Mouse (Mus musculus): ENCODE results near the gene Actr8. TPM values are rescaled to one million over a fixed set of nuclear protein-coding genes. Genes with fewer than 3 reads are reported as not detected.

Actr8 gene
- total RNA-seq, 2 experiments from 2014 or later, result 40.1 to 46.9 TPM

DNA sequence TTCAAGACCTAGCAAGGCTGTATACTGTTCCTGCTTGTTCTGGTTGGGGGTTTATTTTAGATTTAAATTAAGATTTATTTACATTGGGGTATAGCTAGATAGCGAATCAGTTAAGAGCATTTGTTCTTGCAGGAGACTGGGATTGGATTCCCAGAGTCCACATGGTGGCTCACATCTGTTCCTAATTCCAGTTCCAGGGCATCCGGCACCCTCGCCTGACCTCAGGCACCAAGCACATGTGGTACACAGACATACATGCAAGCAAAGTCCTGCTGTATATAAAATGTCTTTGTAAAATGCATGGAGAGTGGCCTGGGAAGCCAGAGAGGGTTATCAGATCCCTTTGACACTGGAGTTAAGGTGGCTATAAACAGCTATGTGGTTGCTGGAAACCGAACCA lies 16.8 kb downstream of the Actr8 start:
- DNase-seq (ENCODE audit: low spot score in 2 of 2), result no peak

- DNase-seq (ENCODE audit: low spot score in 2 of 2), result no peak
Measured at GRCm38 (mm10) chr14:29996000-29996751, 18.0 kb downstream of the Actr8 start.

GRCm38 (mm10) chr14:29997345-29997744 lies 19.2 kb downstream of the Actr8 start:
- DNase-seq (ENCODE audit: low spot score in 2 of 2), result no peak

- DNase-seq (ENCODE audit: low spot score in 2 of 2), result no peak
Measured at GRCm38 (mm10) chr14:29998747-29999474, 20.8 kb downstream of the Actr8 start.

DNA sequence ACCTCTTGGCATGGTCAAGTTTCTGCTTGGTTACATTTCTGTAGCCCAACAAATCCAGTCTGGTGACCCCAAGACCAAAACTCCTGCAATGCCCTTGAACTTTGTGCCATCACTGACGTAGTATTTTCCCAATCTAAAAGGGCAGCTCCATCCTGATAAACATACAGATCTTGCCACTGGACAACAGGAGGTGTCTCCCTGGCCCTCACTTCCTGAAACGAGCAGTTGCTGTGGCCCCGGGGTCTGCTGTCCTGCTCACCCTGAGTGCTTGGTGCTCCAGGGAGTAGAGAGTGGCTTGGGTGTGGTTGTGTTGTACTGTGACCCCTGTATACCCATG lies 21.3 kb downstream of the Actr8 start:
- DNase-seq (ENCODE audit: low spot score in 2 of 2), result no peak

GRCm38 (mm10) chr14:30008733-30009575 lies 30.8 kb downstream of the Actr8 start, which contains the start of the genes Il17rb and Chdh:
Gene Il17rb (minus strand): TSS chr14:30008896.
Gene Chdh (plus strand): TSS chr14:30009023.
- DNase-seq (ENCODE audit: low spot score in 2 of 2), result peak; percentile 43 to 57

GRCm38 (mm10) chr14:30009864-30010560 lies 31.9 kb downstream of the Actr8 start:
- peak; percentile 42 to 63 for DNase-seq (ENCODE audit: low spot score in 2 of 2)

DNA sequence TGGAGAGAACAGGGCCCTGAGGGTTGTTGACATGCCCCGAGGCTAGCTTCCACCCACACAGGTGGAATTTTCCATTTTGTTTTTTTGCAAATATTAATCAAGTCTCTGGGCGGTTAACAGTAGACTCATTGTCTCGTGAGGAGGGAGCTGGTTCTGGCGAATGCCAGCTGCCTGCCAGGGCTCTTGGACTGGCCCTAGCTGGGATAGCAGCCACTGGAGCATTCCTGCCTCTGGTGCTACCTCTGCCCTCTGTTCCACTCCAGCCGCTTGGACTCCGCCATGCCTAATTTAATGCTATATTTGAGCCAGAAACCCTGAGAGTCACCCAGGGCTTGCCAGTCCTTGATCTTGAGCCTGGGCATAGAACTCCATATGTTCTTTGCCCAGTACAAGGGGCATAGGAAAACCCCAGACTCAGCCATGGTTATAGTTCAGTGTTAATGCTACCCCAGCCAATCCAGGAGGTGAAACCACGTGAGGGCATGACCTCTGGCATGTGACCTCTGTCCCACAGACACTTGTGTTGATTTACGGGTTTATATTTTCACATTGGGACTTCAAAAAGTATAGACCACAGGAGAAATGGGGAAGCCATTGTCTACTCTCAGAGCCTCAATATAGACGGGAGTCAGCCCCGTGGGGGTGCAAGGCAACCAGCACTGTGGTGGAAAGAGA lies 33.9 kb downstream of the Actr8 start:
- DNase-seq (ENCODE audit: low spot score in 2 of 2), result no peak

GRCm38 (mm10) chr14:30014487-30014886 lies 36.4 kb downstream of the Actr8 start:
- no peak for DNase-seq (ENCODE audit: low spot score in 2 of 2)

GRCm38 (mm10) chr14:30015008-30015407 lies 36.9 kb downstream of the Actr8 start:
- DNase-seq (ENCODE audit: low spot score in 2 of 2), result no peak

- no peak for DNase-seq (ENCODE audit: low spot score in 2 of 2)
Measured at GRCm38 (mm10) chr14:30016666-30017065, 38.5 kb downstream of the Actr8 start.

GRCm38 (mm10) chr14:30017794-30018462 lies 39.8 kb downstream of the Actr8 start:
- no peak for DNase-seq (ENCODE audit: low spot score in 2 of 2)

GRCm38 (mm10) chr14:30018463-30018801 lies 40.3 kb downstream of the Actr8 start:
- DNase-seq (ENCODE audit: low spot score in 2 of 2), result no peak

DNA sequence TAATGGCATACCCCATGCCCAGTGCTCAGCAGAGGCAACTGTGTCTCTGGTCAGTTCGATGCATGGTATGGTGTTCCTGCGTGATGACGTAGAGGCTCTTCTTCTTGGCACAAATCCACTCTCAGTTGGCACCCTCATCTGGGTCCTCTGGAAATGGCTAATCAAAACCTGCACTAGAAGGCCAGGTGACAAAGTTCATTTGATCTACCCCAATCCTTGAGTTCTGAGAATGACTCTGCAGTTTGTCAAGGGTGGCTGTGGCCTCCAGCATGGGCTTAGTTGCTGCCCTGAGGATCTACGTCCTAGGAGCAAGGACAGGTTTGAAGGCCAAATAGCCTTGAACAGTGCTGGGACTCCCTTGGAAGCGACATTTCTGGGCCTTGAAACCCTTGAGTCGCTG lies 40.7 kb downstream of the Actr8 start:
- no peak for DNase-seq (ENCODE audit: low spot score in 2 of 2)

GRCm38 (mm10) chr14:30019375-30019774 lies 41.2 kb downstream of the Actr8 start:
- DNase-seq (ENCODE audit: low spot score in 2 of 2), result no peak

GRCm38 (mm10) chr14:30019792-30020575 lies 41.8 kb downstream of the Actr8 start:
- DNase-seq (ENCODE audit: low spot score in 2 of 2), result no peak

DNA sequence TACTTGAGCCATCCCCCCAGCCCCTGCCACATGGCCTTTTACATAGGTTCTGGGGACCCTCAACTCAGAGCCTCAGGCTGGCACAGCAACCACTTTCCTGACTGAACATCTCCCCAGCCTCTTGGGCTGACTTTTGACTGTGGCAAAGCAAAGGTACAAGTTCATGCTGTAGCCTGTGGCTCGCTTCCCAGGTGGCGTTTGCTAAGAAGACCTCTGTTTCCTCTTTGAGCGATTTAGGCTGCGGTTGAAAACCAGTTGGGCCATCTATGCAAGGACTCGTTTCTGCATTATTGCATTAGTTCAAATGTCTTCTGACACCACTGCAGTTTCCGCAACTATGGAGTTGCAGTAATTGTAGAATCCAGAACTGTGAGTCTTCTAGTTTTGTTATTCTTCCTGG lies 44.3 kb downstream of the Actr8 start:
- no peak for DNase-seq (ENCODE audit: low spot score in 2 of 2)

- no peak for DNase-seq (ENCODE audit: low spot score in 2 of 2)
Measured at GRCm38 (mm10) chr14:30024387-30024786, 46.2 kb downstream of the Actr8 start.

- no peak for DNase-seq (ENCODE audit: low spot score in 2 of 2)
Measured at GRCm38 (mm10) chr14:30027378-30027777, 49.2 kb downstream of the Actr8 start.
